Mouse (Mus musculus) thymus, adult 18-20 months (tissue): ENCODE measurements around the gene Cntrl.
A peak's percentile ranks its signal among the peaks of the same experiment; 100 is the strongest.

Experiments
- DNase-seq, 2 experiments: peaks; one replicate each; pipeline ENCODE4 v3.0.0; 2022; ENCODE audit warnings: mixed read lengths in 2 of 2

The Cntrl gene

GRCm38 (mm10) chr2:35178153-35178552 is 68.9 kb downstream of the Cntrl start:
- DNase-seq = no peak

- DNase-seq = no peak
These were observed 73.9 kb downstream of the Cntrl start for GRCm38 (mm10) chr2:35183115-35183673.

- no peak for DNase-seq
These were observed 79.6 kb downstream of the Cntrl start for GRCm38 (mm10) chr2:35188929-35189328.

- DNase-seq = no peak
These were observed 84.7 kb downstream of the Cntrl start for GRCm38 (mm10) chr2:35193976-35194375.

GRCm38 (mm10) chr2:35195626-35196544 is 86.6 kb downstream of the Cntrl start:
- no peak for DNase-seq

- no peak for DNase-seq
These were observed 90.2 kb downstream of the Cntrl start for GRCm38 (mm10) chr2:35199541-35199940.

GRCm38 (mm10) chr2:35199971-35200897 is 90.9 kb downstream of the Cntrl start:
- peak; percentile 41 to 52 for DNase-seq

- peak; percentile 99 to 100 for DNase-seq
These were observed 91.8 kb downstream of the Cntrl start, which contains the start of gene Rab14 for GRCm38 (mm10) chr2:35200898-35201668. Gene Rab14 (minus strand): TSS chr2:35201120.

- no peak for DNase-seq
These were observed 94.4 kb downstream of the Cntrl start for GRCm38 (mm10) chr2:35203729-35204128.

GRCm38 (mm10) chr2:35206761-35207160 is 97.5 kb downstream of the Cntrl start:
- DNase-seq = no peak

GRCm38 (mm10) chr2:35208054-35208453 is 98.8 kb downstream of the Cntrl start:
- no peak for DNase-seq

GRCm38 (mm10) chr2:35208931-35209665 is 99.8 kb downstream of the Cntrl start:
- DNase-seq = no peak

- no peak for DNase-seq
These were observed 102.4 kb downstream of the Cntrl start for GRCm38 (mm10) chr2:35211681-35212080.

- DNase-seq = no peak
These were observed 104.1 kb downstream of the Cntrl start for GRCm38 (mm10) chr2:35213345-35213910.

- peak; percentile 44 to 46 for DNase-seq
These were observed 105.6 kb downstream of the Cntrl start for GRCm38 (mm10) chr2:35214881-35215358.

- no peak for DNase-seq
These were observed 106.1 kb downstream of the Cntrl start for GRCm38 (mm10) chr2:35215363-35215762.

GRCm38 (mm10) chr2:35216701-35217100 is 107.4 kb downstream of the Cntrl start:
- no peak for DNase-seq

- DNase-seq = no peak
These were observed 109.4 kb downstream of the Cntrl start for GRCm38 (mm10) chr2:35218736-35219135.

- DNase-seq = no peak
These were observed 113.6 kb downstream of the Cntrl start for GRCm38 (mm10) chr2:35222822-35223391.

- DNase-seq = no peak
These were observed 115.0 kb downstream of the Cntrl start for GRCm38 (mm10) chr2:35224285-35224684.

GRCm38 (mm10) chr2:35228145-35228544 is 118.9 kb downstream of the Cntrl start:
- DNase-seq = no peak
